Mouse (Mus musculus): ENCODE data around the gene Nf2. TPM values are rescaled to one million over a fixed set of nuclear protein-coding genes. Genes with fewer than 3 reads are reported as not detected.

The Nf2 gene
- total and polyA plus RNA-seq, 3 experiments = 45.2 to 103 (median 50.7) TPM

DNA sequence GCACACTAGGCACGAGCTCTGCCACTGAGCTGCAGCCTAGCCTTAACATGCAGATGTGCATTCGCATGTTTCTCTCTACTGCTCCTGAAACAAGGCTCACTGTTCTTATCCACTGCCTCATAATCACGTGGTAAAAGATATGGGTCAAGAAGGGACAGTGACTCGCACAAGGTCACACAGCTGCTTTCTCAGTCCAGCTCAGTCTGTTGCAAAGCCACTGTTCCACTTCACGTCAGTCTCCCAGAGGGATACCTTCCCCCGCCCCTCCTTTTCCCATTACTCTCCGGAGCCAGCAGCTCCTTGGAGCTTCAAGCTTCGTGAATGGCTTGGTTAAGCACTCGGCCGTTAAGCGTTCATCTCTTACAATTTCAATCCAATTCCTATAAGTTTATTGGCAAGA is 128.9 kb downstream of the Nf2 start:
- dilution Hi-C loops (cut with MboI; ENCODE audit: extremely low pct_ligation_motif_present, extremely low pct_unique_long_range_greater_than_20kb, low sequenced_read_pairs) = no loop called here
- peaks cover 35 to 59% of the 10 kb centered on the region in 2 experiments for H3K36me3 ChIP-seq (replicated peaks in 1 of 2; ENCODE audit: control insufficient read depth in 1 of 2, insufficient read depth in 1 of 2, low read length in 1 of 2)

DNA sequence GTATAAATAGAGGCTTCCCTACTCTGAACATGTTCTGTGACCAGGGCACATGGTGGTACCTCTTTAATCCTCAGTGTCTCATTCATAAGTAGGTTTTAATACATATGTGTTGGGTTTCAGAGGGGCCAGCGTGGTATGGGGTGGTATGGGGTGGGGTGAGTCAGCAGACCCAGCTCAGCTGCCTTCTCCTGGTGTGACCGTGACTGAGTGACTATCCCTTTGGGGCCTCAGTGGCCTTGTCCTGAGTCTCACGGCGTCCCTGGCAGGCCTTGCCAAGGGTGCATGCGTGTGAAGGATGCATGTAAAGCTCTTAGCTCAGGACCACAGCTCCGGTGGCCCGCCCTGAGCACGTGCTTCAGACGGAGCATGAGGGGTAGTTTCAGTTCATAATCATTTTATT is 129.4 kb downstream of the Nf2 start:
- Histone ChIP-seq H3K79me2 (replicated peaks; ENCODE audit: control insufficient read depth, extremely low read depth, insufficient read depth, poor library complexity, severe bottlenecking) (no peaks in the 10 kb centered on the region; the same call in 1 of the 2 replicates), H3K27ac (ENCODE audit: insufficient read depth, low read depth) (no peak overlapping the region), H3K4me3 (replicated peaks in 1 of 3; ENCODE audit: low read depth in 2 of 3, low read length in 2 of 3, poor library complexity in 1 of 3) (peak overlapping the region in 1 of 3 experiments; percentile 27), H3K4me2 (ENCODE audit: insufficient read depth, low read depth, poor library complexity, severe bottlenecking) (no peak overlapping the region), H3K9ac (ENCODE audit: insufficient read depth, low read depth) (no peak overlapping the region), H3K27me3 (replicated peaks) (no peaks in the 10 kb centered on the region), H3K9me3 (replicated peaks; ENCODE audit: low read length) (no peaks in the 10 kb centered on the region), H3K36me3 (replicated peaks in 1 of 2; ENCODE audit: control insufficient read depth in 1 of 2, insufficient read depth in 1 of 2, low read length in 1 of 2) (peaks cover 32 to 56% of the 10 kb centered on the region in 2 experiments), H3K4me1 (ENCODE audit: control insufficient read depth in 1 of 2, insufficient read depth in 2 of 2) (peaks cover 33 to 59% of the 10 kb centered on the region in 2 experiments)
- in situ Hi-C loops (cut with MboI; ENCODE audit: low pct_ligation_motif_present, low pct_unique_long_range_greater_than_20kb, low sequenced_read_pairs) (no loop called here), dilution Hi-C loops (cut with MboI; ENCODE audit: extremely low pct_ligation_motif_present, extremely low pct_unique_long_range_greater_than_20kb, low sequenced_read_pairs) (no loop called here)
- no peak for DNase-seq (ENCODE audit: extremely low read depth)
- no peak for TF ChIP-seq ZNF384 (IDR thresholded peaks at IDR 0.05; ENCODE audit: low read depth, low read length)
- no peak for TF ChIP-seq ETS1 (conservative IDR thresholded peaks at IDR 0.05; ENCODE audit: low read depth, low read length)
- TF ChIP-seq RCOR1 (conservative IDR thresholded peaks at IDR 0.05; ENCODE audit: low read depth, low read length) = no peak
- TF ChIP-seq BHLHE40 (IDR thresholded peaks at IDR 0.05; ENCODE audit: low read depth, low read length) = peak; percentile 40; the same call in 1 of the 2 replicates
- TF ChIP-seq USF1 (IDR thresholded peaks at IDR 0.05; ENCODE audit: low read depth, low read length) = no peak
- TF ChIP-seq ZC3H11A (IDR thresholded peaks at IDR 0.05; ENCODE audit: low read depth, low read length) = no peak
- no peak for TF ChIP-seq GABPA (IDR thresholded peaks at IDR 0.05; ENCODE audit: insufficient replicate concordance, low read depth, low read length)
- no peak for TF ChIP-seq NRF1 (IDR thresholded peaks at IDR 0.05; ENCODE audit: low read depth, low read length)

More for the DNA sequence above, 128.9 kb downstream of the Nf2 start:
- Histone ChIP-seq H3K27ac (ENCODE audit: insufficient read depth, low read depth) (no peak overlapping the region), H3K4me2 (ENCODE audit: insufficient read depth, low read depth, poor library complexity, severe bottlenecking) (no peak overlapping the region), H3K4me1 (ENCODE audit: control insufficient read depth in 1 of 2, insufficient read depth in 2 of 2) (peaks cover 33 to 55% of the 10 kb centered on the region in 2 experiments), H3K9me3 (replicated peaks; ENCODE audit: low read length) (no peaks in the 10 kb centered on the region), H3K9ac (ENCODE audit: insufficient read depth, low read depth) (no peak overlapping the region), H3K4me3 (replicated peaks in 1 of 3; ENCODE audit: low read depth in 2 of 3, low read length in 2 of 3, poor library complexity in 1 of 3) (no peak overlapping the region), H3K27me3 (replicated peaks) (no peaks in the 10 kb centered on the region), H3K79me2 (replicated peaks; ENCODE audit: control insufficient read depth, extremely low read depth, insufficient read depth, poor library complexity, severe bottlenecking) (no peaks in the 10 kb centered on the region; the same call in 1 of the 2 replicates)
- TF ChIP-seq ZNF384 (IDR thresholded peaks at IDR 0.05; ENCODE audit: low read depth, low read length) = no peak
- no peak for TF ChIP-seq HCFC1 (IDR thresholded peaks at IDR 0.05; ENCODE audit: low read depth, low read length)
- TF ChIP-seq MAX (IDR thresholded peaks at IDR 0.05; ENCODE audit: low read length) = peak; percentile 44
- TF ChIP-seq CTCF (conservative IDR thresholded peaks at IDR 0.05 in 1 of 2, IDR thresholded peaks at IDR 0.05 in 1 of 2; ENCODE audit: low read depth in 2 of 2, low read length in 2 of 2) = no peak
- TF ChIP-seq E2F4 (IDR thresholded peaks at IDR 0.05; ENCODE audit: insufficient replicate concordance, low read depth, low read length) = no peak
- 0 out of 2 replicates have a peak, but pooled peaks have one; percentile 7 for TF ChIP-seq ETS1 (conservative IDR thresholded peaks at IDR 0.05; ENCODE audit: low read depth, low read length)
- TF ChIP-seq USF1 (IDR thresholded peaks at IDR 0.05; ENCODE audit: low read depth, low read length) = peak; percentile 18; the same call in 1 of the 2 replicates
- TF ChIP-seq MAFK (IDR thresholded peaks at IDR 0.05; ENCODE audit: insufficient replicate concordance, low read length) = no peak
- no peak for TF ChIP-seq KAT2A (IDR thresholded peaks at IDR 0.05; ENCODE audit: insufficient replicate concordance, low read length)
- TF ChIP-seq CHD2 (IDR thresholded peaks at IDR 0.05; ENCODE audit: low read length) = 0 out of 2 replicates have a peak, but pooled peaks have one; percentile 20
- in situ Hi-C loops (cut with MboI; ENCODE audit: low pct_ligation_motif_present, low pct_unique_long_range_greater_than_20kb, low sequenced_read_pairs) = no loop called here
- no peak for DNase-seq (ENCODE audit: extremely low read depth)

Measured in CH12.LX (cell line).